Mouse (Mus musculus) hindbrain, embryonic 11.5 days (tissue): Measurements from ENCODE around the gene Mafk. TPM values are rescaled to one million over a fixed set of nuclear protein-coding genes. Genes with fewer than 3 reads are reported as not detected.

Source experiments
- ATAC-seq: fragments of 200-750 bp; cut with Nextera tagmentation; 2 replicates; pipeline ENCODE4 v1.8.0; 2017; ENCODE audit warnings: mild to moderate bottlenecking, moderate TSS enrichment, moderate library complexity; ENCODE audit not compliant: low FRiP score
- DNase-seq: peaks from one replicate; pipeline ENCODE4 v3.0.0-alpha.2; 2015; ENCODE audit warnings: low spot score
- H3K27ac ChIP-seq: fragments of 300-500 bp; sonication (generic); 2 replicates; pipeline ENCODE4 v1.5.1; 2014; ENCODE audit warnings: mild to moderate bottlenecking, low read depth, low read length
- H3K27me3 ChIP-seq: fragments of 300-500 bp; sonication (generic); 2 replicates; pipeline ENCODE4 v1.6.1; 2014; ENCODE audit warnings: mild to moderate bottlenecking, low read length, moderate library complexity, mixed read lengths; ENCODE audit not compliant: control insufficient read depth, insufficient read depth
- H3K36me3 ChIP-seq: fragments of 300-500 bp; sonication (generic); 2 replicates; pipeline ENCODE4 v1.6.1; 2014; ENCODE audit warnings: mild to moderate bottlenecking, low read length, moderate library complexity, mixed read lengths; ENCODE audit not compliant: control insufficient read depth, insufficient read depth
- H3K4me1 ChIP-seq: fragments of 300-500 bp; sonication (generic); replicated peaks from 2 replicates; pipeline ENCODE4 v1.6.1; 2014; ENCODE audit warnings: low read length, mixed read lengths; ENCODE audit not compliant: control insufficient read depth, insufficient read depth
- H3K4me2 ChIP-seq: fragments of 300-500 bp; sonication (generic); replicated peaks from 2 replicates; pipeline ENCODE4 v1.6.1; 2014; ENCODE audit warnings: mild to moderate bottlenecking, low read depth, low read length
- H3K4me3 ChIP-seq: fragments of 300-500 bp; sonication (generic); 2 replicates; pipeline ENCODE4 v1.5.1; 2014; ENCODE audit warnings: low read depth, low read length
- H3K9ac ChIP-seq: fragments of 300-500 bp; sonication (generic); 2 replicates; pipeline ENCODE4 v1.6.1; 2014; ENCODE audit warnings: low read depth, low read length
- H3K9me3 ChIP-seq: fragments of 300-500 bp; sonication (generic); 2 replicates; pipeline ENCODE4 v1.6.1; 2016; ENCODE audit warnings: low read length; ENCODE audit not compliant: control insufficient read depth
- WGBS: fragments of 180-500 bp; shearing (Covaris S2); extraction: QIAGEN DNeasy Blood & Tissue Kit; methylation state at CpG from one replicate; pipeline ENCODE4 v1.1.7; 2014; 5-methylcytosine and 5-hydroxymethylcytosine counted together
- polyA plus RNA-seq: library from polyadenylated mRNA; unstranded; fragments of >200 nt; fragmentation: Nextera tagmentation; extraction: Ambion mirVana; gene quantifications from 2 replicates; pipeline ENCODE4 v1.2.1, GENCODE M21; 2014

Mafk gene
- polyA plus RNA-seq, 1 experiment from 2014 or later, result 5.2 TPM

- Histone ChIP-seq H3K4me3 (no peak overlapping the region), H3K9ac (no peak overlapping the region), H3K27ac (no peak overlapping the region), H3K36me3 (no peaks in the 10 kb centered on the region), H3K9me3 (no peaks in the 10 kb centered on the region), H3K4me2 (no peak overlapping the region), H3K27me3 (no peaks in the 10 kb centered on the region), H3K4me1 (peaks cover 4% of the 10 kb centered on the region)
- ATAC-seq (no peak), DNase-seq (no peak)
- WGBS, result 85% methylated on average over 3 of the region's 3 CpGs
Measured at GRCm38 (mm10) chr5:139830734-139831133, 39.4 kb downstream of the Mafk start.

GRCm38 (mm10) chr5:139832125-139832524 lies 40.8 kb downstream of the Mafk start:
- Histone ChIP-seq H3K9ac (no peak overlapping the region), H3K27me3 (no peaks in the 10 kb centered on the region), H3K9me3 (no peaks in the 10 kb centered on the region), H3K4me2 (no peak overlapping the region), H3K27ac (no peak overlapping the region), H3K4me3 (no peak overlapping the region), H3K36me3 (no peaks in the 10 kb centered on the region), H3K4me1 (no peaks in the 10 kb centered on the region)
- no peak for ATAC-seq
- no peak for DNase-seq
- 85% methylated on average over 7 of the region's 7 CpGs for WGBS

- ATAC-seq, result no peak
- WGBS, result 86% methylated on average over 7 of the region's 7 CpGs
- H3K27me3 ChIP-seq, result no peaks in the 10 kb centered on the region
Measured at GRCm38 (mm10) chr5:139835706-139836105, 44.4 kb downstream of the Mafk start.

GRCm38 (mm10) chr5:139838476-139838892 lies 47.2 kb downstream of the Mafk start:
- no peak overlapping the region for H3K4me2 ChIP-seq
- DNase-seq (peak; percentile 90), ATAC-seq (peak; percentile 19; the same call in 1 of the 2 replicates)
- H3K4me3 ChIP-seq, result no peak overlapping the region
- H3K9ac ChIP-seq, result no peak overlapping the region
- no peaks in the 10 kb centered on the region for H3K9me3 ChIP-seq
- 23% methylated on average over 2 of the region's 2 CpGs for WGBS
- H3K4me1 ChIP-seq, result no peaks in the 10 kb centered on the region
- H3K27me3 ChIP-seq, result no peaks in the 10 kb centered on the region
- H3K27ac ChIP-seq, result no peak overlapping the region
- no peaks in the 10 kb centered on the region for H3K36me3 ChIP-seq

More at GRCm38 (mm10) chr5:139835706-139836105, 44.4 kb downstream of the Mafk start:
- no peak overlapping the region for H3K27ac ChIP-seq
- H3K4me1 ChIP-seq, result no peaks in the 10 kb centered on the region
- no peak overlapping the region for H3K9ac ChIP-seq
- no peaks in the 10 kb centered on the region for H3K36me3 ChIP-seq
- no peaks in the 10 kb centered on the region for H3K9me3 ChIP-seq
- H3K4me2 ChIP-seq, result no peak overlapping the region
- no peak for DNase-seq
- no peak overlapping the region for H3K4me3 ChIP-seq

GRCm38 (mm10) chr5:139839142-139839541 lies 47.8 kb downstream of the Mafk start:
- WGBS, result 29% methylated on average over 3 of the region's 3 CpGs
- Histone ChIP-seq H3K4me2 (no peak overlapping the region), H3K9ac (no peak overlapping the region), H3K9me3 (no peaks in the 10 kb centered on the region), H3K4me3 (no peak overlapping the region), H3K27ac (no peak overlapping the region), H3K36me3 (no peaks in the 10 kb centered on the region), H3K4me1 (no peaks in the 10 kb centered on the region), H3K27me3 (no peaks in the 10 kb centered on the region)
- ATAC-seq, result 0 out of 2 replicates have a peak, but pooled peaks have one; percentile 35
- DNase-seq, result peak; percentile 37

GRCm38 (mm10) chr5:139849626-139850320 lies 58.5 kb downstream of the Mafk start:
- no peak overlapping the region for H3K27ac ChIP-seq
- no peak overlapping the region for H3K9ac ChIP-seq
- ATAC-seq (no peak), DNase-seq (no peak)
- no peaks in the 10 kb centered on the region for H3K9me3 ChIP-seq
- no peak overlapping the region for H3K4me3 ChIP-seq
- H3K4me1 ChIP-seq, result no peaks in the 10 kb centered on the region
- H3K4me2 ChIP-seq, result no peak overlapping the region
- no peaks in the 10 kb centered on the region for H3K36me3 ChIP-seq
- H3K27me3 ChIP-seq, result no peaks in the 10 kb centered on the region
- 81% methylated on average over 12 of the region's 12 CpGs for WGBS

Other genes with a start within 250 kb of the Mafk start
- 57.9 and 66.8 TPM in 2 replicates for gene Uncx, start 248.0 kb upstream of the Mafk start, polyA plus RNA-seq
- 4.0 and 4.9 TPM in 2 replicates for gene Micall2, start 55.2 kb upstream of the Mafk start, polyA plus RNA-seq
- gene Ints1, start 15.8 kb upstream of the Mafk start, polyA plus RNA-seq, result 26.3 and 28.3 TPM in 2 replicates
- 1.1 and 1.2 TPM in 2 replicates for gene Tmem184a, start 28.4 kb downstream of the Mafk start, polyA plus RNA-seq
- not detected in 2 replicates for gene Gm26938, start 34.9 kb downstream of the Mafk start, polyA plus RNA-seq
- gene Psmg3, start 35.4 kb downstream of the Mafk start, polyA plus RNA-seq, result 74.5 and 77.3 TPM in 2 replicates
- 1.3 and 1.5 TPM in 2 replicates for gene Elfn1, start 116.4 kb downstream of the Mafk start, polyA plus RNA-seq